Mouse (Mus musculus): Measurements from ENCODE around the gene Vrtn.
A peak's percentile ranks its signal among the peaks of the same experiment; 100 is the strongest.

Gene Vrtn

GRCm38 (mm10) chr12:84640654-84641053 is at the start of gene Vrtn:
Gene Vrtn (plus strand): TSS chr12:84641019.
- ATAC-seq (ENCODE audit: insufficient number of reproducible peaks, low FRiP score, low TSS enrichment) = no peak

- ATAC-seq (ENCODE audit: insufficient number of reproducible peaks, low FRiP score, low TSS enrichment) = no peak
These were observed 42.5 kb upstream of the Vrtn start for GRCm38 (mm10) chr12:84598324-84598723.

DNA sequence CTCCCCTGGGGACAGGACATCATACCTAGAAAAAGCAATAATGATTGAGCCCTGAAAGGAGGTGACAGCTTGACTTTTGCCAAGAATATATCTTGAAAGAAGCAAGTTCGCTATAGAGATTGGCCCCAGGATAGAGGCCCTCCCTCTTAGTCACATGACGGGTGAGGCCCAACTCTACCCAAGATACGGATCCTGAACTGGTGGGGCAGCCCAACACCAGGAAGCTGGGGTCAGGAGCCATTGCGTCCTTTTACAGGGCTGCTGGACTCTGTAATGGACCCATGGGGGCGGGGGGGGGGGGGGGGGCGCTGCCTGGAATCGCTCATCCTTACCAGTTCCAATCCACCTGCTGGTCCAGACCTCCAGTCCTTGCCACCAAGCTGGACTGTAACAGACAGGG is 36.8 kb upstream of the Vrtn start:
- ATAC-seq (ENCODE audit: insufficient number of reproducible peaks, low FRiP score, low TSS enrichment) = no peak

GRCm38 (mm10) chr12:84605860-84606259 is 35.0 kb upstream of the Vrtn start:
- ATAC-seq (ENCODE audit: insufficient number of reproducible peaks, low FRiP score, low TSS enrichment) = no peak

DNA sequence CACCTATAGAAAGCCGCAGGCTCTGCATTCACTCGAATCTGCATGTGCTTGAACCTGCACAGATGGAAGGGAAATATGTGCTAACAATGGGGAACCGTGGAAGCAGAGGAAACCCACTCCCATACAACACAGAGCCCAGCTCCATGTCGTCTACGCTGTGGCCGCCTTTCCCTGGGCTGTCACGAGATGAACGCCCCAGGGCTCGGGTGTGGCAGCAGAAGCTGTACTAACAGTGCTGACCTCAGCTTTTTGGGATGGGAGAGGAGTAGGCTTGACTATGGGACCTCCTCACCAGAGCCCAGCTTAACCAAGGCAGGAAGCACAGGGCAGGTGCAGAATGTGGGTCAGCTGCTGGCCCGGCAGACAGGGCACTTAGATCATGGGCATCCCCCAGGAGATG is 29.1 kb upstream of the Vrtn start:
- no peak for ATAC-seq (ENCODE audit: insufficient number of reproducible peaks, low FRiP score, low TSS enrichment)

DNA sequence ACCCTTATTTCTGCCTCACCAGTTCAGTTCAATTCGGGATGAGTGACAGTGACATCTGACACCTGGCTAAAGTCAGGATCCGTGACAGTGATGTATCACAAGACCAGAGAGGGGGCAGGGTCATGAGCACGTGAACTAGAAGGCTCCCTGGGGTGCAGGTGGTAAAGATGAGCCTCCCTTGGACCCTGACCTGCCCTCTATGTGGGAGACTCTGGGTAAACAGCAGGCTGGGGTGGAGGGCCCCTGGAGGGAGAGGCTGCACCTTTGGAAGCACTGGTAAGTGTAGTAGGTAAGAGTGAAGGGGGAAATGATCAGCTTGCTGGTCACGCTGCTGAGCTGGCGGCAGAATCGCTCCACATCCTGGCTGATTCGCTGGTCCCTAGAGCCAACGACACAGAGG is 28.3 kb upstream of the Vrtn start:
- no peak for ATAC-seq (ENCODE audit: insufficient number of reproducible peaks, low FRiP score, low TSS enrichment)

DNA sequence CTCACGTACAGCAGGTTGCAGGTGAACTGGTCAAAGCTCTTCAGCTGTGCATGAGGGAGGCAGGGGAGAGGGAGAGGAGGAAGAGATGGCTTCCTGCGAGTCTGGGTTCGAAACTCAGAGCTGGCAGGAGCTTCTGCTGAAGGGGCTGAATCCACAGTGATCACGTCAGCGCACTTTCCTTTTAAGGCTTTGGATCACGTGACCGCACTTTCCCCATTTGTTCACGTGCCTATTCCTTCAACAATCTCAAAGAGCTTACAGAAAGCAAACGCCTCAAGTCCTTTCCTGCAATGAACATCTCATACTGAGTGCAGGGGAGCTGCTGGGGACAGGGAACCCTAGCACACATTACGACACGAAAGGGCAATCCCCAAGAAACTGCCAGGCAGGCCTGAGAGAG is 26.8 kb upstream of the Vrtn start:
- no peak for ATAC-seq (ENCODE audit: insufficient number of reproducible peaks, low FRiP score, low TSS enrichment)

DNA sequence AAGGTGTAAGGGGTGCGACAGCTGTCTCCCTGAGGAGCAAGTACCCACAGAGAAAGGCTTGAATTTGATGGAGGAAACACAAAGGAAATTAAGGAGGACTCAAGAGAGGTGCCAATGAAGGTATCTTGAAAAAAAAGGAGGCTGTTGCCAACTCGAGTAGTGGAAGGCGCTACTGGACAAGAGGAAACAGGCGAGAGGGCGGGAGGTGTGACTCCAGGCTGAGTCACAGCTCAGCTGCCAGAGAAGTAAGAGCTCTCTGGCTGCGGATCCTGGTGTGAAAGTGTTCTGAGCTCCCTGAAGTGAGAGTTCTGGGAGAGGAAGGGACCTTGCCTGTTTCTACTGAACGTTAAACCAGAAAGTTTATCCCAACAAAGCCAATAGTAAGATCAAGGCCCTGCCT is 26.3 kb upstream of the Vrtn start:
- ATAC-seq (ENCODE audit: insufficient number of reproducible peaks, low FRiP score, low TSS enrichment) = no peak

GRCm38 (mm10) chr12:84616977-84617630 is 23.7 kb upstream of the Vrtn start, which contains the start of gene Abcd4:
Gene Abcd4 (minus strand): TSS chr12:84617413.
- peak; percentile 99 for ATAC-seq (ENCODE audit: insufficient number of reproducible peaks, low FRiP score, low TSS enrichment)

DNA sequence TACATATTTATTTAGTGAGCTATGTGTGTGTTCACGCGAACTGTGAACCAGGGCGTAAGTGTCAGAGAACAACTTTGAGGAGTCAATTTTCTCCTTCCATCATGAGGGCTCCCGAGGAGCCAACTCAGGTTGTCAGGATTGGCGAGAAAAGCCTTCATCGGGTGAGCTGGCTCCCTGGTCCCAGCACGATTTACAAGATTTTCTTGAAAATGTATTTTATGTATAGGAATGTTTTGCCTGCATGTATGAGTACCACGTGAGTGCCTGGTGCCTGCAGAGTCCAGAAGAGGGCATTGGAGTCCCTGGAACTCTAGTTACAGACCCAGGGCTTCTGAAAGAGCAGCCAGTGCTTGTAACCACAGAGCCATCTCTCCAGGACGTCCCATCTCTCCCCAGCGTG is 23.2 kb upstream of the Vrtn start:
- no peak for ATAC-seq (ENCODE audit: insufficient number of reproducible peaks, low FRiP score, low TSS enrichment)

GRCm38 (mm10) chr12:84620975-84621374 is 19.8 kb upstream of the Vrtn start:
- no peak for ATAC-seq (ENCODE audit: insufficient number of reproducible peaks, low FRiP score, low TSS enrichment)

DNA sequence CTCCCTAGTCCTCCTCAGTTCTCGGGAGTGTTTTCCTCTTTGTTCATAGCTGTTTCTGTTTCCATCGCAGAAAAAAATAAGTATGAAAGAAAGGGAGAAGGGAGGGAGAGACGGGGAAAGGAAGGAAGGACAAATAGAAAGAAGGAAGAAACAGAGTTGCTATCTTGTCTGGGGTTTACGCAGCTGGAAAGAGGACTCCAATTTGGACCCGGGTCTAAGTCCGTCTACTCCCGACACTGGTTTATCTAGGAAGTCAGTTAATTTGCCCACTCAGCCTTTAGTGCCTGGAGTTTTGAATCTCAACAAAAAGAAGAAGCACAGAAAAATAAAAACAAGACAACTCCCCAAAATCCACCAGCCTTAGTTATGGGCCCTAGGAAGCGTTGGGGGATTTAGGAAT is 16.2 kb upstream of the Vrtn start:
- ATAC-seq (ENCODE audit: insufficient number of reproducible peaks, low FRiP score, low TSS enrichment) = no peak

GRCm38 (mm10) chr12:84625116-84625515 is 15.7 kb upstream of the Vrtn start:
- ATAC-seq (ENCODE audit: insufficient number of reproducible peaks, low FRiP score, low TSS enrichment) = no peak

- ATAC-seq (ENCODE audit: insufficient number of reproducible peaks, low FRiP score, low TSS enrichment) = no peak
These were observed 9.0 kb upstream of the Vrtn start for GRCm38 (mm10) chr12:84631867-84632266.

DNA sequence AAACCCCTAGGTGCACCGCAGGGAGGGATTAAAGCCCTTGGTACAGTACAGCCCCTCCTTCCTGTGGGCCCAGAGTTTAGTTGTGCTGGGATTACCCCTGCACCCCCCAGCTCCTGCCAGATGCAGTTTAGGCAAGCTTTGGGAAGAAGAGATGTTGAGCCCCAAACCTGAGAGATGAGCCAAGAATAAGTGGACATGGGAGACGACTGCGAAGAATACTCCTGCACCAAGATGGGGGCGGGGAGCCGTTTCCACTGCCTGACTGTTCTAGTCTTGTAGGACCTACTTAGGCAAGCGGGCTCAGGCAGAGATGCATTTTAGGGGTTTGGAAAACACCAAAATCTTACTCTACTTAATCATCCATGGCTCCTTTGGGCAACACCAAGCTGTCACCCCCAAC is 566 bp upstream of the Vrtn start:
- ATAC-seq (ENCODE audit: insufficient number of reproducible peaks, low FRiP score, low TSS enrichment) = no peak

GRCm38 (mm10) chr12:84650234-84650633 is 9.4 kb downstream of the Vrtn start:
- ATAC-seq (ENCODE audit: insufficient number of reproducible peaks, low FRiP score, low TSS enrichment) = no peak

DNA sequence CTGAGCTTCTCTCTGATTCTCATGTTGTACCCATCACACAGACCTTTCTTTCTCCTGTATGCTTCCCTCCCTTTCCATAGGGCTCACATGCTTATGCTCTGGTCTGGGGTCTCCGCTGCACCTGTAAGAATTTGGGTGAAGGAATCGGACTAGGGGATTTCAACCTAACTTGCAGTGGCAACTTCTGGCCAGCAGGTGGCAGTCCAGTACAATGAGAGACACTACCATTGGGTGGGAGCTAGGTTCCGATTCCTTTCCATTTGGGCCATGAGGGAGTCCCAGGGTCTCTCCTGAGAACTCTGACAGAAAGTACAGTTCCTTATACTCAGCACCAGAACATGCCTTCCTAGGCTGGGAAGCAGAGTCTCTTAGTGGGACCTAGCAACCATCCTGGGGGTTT is 13.1 kb downstream of the Vrtn start:
- peak; percentile 40; the same call in 1 of the 2 replicates for ATAC-seq (ENCODE audit: insufficient number of reproducible peaks, low FRiP score, low TSS enrichment)

- no peak for ATAC-seq (ENCODE audit: insufficient number of reproducible peaks, low FRiP score, low TSS enrichment)
These were observed 29.7 kb downstream of the Vrtn start for GRCm38 (mm10) chr12:84670555-84670954.

- no peak for ATAC-seq (ENCODE audit: insufficient number of reproducible peaks, low FRiP score, low TSS enrichment)
These were observed 30.8 kb downstream of the Vrtn start for GRCm38 (mm10) chr12:84671646-84672045.

DNA sequence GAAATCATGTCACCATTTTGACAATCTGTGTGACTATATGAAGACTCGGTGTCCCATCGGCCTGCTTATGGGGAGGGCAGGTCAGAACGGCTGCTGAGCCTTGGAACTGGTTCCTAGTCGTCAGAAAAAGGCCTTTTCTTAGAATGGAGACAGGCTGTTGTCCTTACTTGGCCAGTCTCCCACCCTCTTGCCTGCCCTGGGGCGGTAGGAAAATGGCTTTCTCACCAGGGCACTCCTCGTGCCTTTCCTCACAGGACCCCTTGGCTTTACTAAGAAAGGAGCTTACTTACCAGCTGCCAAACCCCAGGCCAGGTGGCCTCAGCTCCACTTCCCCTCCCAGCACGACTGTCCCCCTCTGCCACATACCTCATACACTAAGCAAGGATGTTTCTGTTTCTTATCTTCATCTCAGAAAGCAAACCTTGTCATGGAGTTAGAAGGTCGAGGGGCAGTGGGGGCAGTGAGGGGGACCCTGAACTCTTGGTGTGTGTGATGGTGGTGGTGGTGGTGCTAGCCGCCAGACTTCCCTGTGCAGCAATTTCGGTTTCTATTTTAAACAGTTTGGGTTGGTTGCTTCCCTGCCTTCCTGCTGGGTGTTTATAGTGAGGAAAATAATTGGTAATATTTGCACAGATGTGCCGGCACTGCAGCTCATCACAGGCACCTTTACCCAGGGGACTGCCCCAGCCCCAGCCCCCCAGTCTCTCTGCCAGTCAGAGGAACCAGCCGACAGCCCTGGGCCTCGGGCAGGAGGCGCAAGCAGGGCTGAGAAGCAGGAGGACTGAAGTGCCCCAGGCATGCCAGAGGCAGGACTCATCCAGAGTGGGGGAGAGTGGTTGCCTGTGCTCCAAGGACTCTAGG is 34.1 kb downstream of the Vrtn start:
- ATAC-seq (ENCODE audit: insufficient number of reproducible peaks, low FRiP score, low TSS enrichment) = no peak

DNA sequence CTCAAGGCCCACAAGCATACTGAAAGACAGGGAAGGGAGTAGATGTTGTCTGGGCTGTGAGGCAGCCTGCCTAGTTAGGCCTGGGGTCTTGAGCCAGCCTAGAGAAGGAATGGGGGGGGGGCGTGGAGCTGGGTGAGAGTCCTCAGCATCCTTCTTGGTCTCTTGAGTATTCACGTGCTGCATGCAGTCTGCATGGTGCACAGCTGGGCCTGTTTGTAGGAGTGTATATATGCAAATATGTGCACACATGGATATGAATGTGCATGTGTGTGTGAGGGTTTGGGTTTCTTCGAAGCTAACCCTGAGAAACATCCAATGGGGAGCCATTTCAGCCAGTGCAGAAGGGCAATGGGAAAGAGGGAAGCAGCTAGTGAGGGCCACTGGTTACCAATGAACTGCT is 35.2 kb downstream of the Vrtn start:
- ATAC-seq (ENCODE audit: insufficient number of reproducible peaks, low FRiP score, low TSS enrichment) = no peak

GRCm38 (mm10) chr12:84684569-84684968 is 43.8 kb downstream of the Vrtn start:
- no peak for ATAC-seq (ENCODE audit: insufficient number of reproducible peaks, low FRiP score, low TSS enrichment)

Measured in cerebellum, adult (tissue).